Mouse (Mus musculus): Measurements from ENCODE around the gene Zfp668.

GRCm38 (mm10) chr7:127922451-127923275, 46.0 kb upstream of the Zfp668 start:
- TF ChIP-seq CEBPB (IDR thresholded peaks at IDR 0.05; ENCODE audit: low read depth) (no peak), USF1 (IDR thresholded peaks at IDR 0.05; ENCODE audit: low read depth) (no peak), MAX (IDR thresholded peaks at IDR 0.05) (no peak), CTCF (IDR thresholded peaks at IDR 0.05; ENCODE audit: control insufficient read depth, insufficient read depth, insufficient read length) (no peak)
